Mouse (Mus musculus) adipocyte (in vitro differentiated cells): ENCODE results near the gene Ovgp1.
"Not testable (repeated sequence)": the region's sequence is repeated elsewhere in the genome, so short reads cannot be mapped to it uniquely, and the experiment has no call there.

ENCODE experiments used
- DNase-seq: peaks from one replicate; pipeline ENCODE4 v3.0.0-alpha.2; 2016; ENCODE audit warnings: low spot score

The Ovgp1 gene

DNA sequence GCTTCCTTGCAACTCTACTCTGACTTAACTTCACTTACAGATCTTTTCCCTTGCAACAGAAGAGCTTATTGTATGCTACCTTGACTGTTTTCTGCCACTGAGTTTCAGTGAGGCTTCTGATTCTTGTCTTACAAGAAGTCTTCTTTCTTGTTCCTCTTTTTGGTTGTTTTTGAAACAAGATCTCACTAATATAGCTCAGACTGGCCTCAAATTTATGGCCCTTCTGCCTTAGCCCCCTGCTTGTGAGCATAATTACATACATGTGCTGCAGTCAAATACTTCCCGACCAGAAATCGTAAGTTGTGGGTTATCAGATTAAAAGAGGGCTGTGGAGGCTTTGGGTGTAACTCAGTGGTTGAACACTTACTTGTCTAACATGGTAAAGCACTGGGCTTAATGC is 21.2 kb downstream of the Ovgp1 start:
- DNase-seq, result no peak

DNA sequence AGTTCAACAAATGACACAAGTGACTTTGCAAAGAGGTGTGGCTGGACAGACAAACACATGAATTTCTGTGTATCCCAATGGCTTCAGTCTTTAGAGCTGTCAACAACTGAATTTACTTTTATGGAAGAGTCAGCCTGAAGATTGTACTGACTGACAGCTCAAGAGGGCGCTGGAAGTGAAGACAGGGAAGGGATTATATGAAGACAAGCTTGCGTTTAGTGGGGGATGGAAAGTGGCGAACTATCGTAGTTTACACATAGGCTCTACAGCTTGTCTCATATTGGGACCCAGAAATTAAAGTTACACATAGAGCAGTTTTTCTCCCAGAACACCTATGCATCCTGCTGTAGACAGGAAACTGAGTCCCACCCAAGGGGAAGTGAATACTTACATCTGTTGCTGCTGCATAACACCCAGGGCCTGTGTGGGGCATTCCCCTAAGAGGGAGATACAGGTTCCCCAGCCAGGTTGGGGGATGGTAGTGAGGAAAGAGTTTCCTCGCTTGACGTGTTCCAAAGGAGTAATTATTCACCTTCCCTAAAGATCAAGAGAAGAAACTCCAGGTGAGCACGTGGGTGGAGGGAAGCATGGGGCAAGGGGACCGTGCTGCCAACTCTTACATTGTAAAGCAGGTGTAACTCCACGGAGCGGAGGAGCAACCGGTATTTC is 27.3 kb downstream of the Ovgp1 start:
- no peak for DNase-seq

DNA sequence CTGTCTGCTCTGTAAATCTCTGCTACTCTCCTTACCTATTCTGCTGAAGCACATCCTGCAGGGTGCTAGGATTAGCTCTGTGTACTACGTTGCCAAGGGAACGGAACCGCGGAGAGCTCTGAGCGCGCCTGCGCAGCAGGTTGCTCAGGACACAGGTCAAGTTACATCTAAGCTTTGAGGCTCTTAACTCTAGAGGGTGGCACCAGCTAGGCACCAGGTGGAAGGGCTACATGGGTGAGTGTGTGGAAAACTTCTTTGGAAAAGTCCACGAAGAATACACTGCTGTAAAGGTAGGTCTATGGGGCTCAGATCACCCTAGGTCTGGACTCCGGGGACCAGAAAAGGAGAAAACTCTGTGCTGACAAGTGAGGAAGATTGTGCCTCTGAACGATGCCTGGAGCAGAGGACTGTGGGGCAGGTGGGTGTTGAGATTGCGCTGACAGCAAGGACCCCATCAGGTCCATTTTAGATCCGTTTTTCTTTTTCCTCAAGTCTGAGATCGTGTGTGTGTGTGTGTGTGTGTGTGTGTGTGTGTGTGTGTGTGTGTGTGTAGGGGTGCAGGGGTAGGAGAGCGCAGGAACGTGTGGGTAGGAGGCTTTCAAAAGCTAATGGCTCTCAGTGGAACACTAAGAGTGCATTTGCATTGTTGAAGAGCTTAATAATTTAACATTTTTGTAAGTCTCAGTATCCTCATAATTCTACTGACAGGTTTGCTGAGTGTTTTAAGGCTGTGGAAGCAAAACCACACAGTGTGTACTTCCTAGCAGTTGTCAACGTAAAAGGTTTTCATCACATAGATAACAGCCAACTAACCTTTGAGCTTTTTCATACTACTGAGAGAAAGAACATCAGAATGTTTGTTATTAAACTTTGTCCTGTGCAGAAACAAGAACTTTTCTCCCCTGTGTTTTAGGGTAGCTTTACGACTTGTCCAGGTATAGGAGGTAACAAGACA is 28.2 kb downstream of the Ovgp1 start:
- no peak for DNase-seq

DNA sequence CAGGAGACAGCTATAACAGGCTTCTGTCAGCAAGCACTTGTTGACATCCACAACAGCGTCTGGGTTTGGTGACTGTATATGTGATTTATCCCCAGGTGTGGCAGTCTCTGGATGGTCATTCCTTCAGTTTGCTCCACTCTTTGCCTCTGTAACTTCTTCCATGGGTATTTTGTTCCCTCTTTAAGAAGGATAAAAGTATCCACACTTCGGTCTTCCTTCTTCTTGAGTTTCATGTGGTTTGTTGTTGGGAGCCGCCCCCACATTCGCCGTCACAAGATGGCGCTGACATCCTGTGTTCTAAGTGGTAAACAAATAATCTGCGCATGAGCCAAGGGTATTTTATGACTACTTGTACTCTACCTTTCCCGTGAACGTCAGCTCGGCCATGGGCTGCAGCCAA is 29.8 kb downstream of the Ovgp1 start:
- not testable (repeated sequence) for DNase-seq

DNA sequence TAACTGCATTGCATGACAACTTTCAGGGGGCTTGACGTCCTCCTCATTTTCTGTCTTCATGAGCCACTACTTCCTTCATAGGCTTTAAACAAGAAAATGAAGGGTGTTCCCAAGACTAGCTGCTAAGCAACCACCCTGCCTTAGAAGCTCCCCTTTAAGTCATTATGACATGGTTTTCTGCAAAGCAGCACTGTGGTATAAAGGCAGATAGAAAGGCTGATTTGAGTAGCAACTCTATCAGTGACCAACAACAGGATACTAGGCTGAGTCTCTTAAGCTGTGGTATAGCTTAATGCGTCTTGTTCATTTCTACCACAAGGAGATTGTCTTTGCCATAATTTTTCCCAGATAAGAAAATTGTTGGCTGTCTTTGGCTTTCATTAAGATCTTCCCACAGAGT is 41.0 kb downstream of the Ovgp1 start, which contains the start of gene Pifo:
Gene Pifo (minus strand): TSS at position 101 of the 400 bp plus-strand sequence.
- no peak for DNase-seq

DNA sequence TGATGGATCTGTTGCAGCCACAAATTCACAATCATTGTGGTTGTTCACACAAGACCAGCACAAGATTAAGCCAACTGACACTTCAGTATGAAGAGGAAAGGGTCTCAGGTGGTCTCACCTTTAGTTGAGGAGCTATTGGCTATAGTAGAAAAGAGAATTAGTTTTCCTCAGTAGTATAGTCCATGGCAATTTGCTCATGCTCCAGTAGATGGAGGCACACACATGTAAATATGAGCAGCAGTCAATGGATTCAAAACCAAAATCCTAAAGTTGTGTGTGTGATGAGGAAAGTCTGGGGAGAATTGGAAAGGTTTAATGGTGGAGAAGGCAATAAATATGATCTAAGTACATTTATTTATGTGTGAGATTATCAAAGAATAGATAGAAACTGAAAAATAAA is 48.3 kb downstream of the Ovgp1 start:
- DNase-seq, result peak; percentile 24

DNA sequence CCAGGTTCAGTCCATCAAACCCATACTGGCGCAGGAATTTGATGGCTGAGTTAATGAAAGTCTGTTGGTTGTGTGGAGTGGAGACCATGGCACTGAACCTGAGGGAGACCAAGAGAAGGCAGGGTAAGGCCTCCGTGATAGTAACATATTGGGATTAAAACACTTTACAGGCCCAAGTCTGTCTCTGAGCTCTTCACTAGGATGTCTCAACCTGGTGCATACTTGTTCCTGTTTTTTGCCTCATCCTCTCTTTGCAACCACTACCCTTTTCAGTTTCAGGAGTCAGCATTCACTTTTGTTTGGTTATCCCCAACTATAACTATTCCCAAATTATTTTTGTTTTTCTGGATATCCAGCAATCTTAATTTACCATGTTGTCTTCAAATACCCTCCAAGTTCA is 50.6 kb downstream of the Ovgp1 start:
- no peak for DNase-seq

DNA sequence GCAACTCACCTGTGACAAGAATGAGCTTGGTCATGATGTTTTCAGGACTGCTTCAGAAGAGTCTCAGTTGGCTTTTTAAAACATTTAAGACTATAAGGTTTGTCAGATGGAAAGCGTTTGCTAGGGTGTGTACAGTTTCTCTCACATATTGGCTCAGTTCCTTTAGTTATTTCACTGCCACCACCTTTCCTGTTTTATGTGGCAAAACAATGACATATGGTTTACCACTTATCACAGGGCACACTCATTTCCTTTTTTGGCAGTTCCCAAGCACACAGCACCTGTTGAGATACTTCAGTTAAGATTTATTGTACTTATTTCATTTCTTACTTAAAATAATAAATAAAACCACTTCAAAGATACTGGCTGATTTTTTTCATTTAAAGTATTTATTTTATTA is 59.3 kb downstream of the Ovgp1 start, which contains the start of gene Chil5:
Gene Chil5 (minus strand): TSS at position 34 of the 400 bp plus-strand sequence.
- no peak for DNase-seq
